Mouse (Mus musculus): ENCODE measurements around the gene Gm20388. TPM values are rescaled to one million over a fixed set of nuclear protein-coding genes. Genes with fewer than 3 reads are reported as not detected.
"Not testable (repeated sequence)": the region's sequence is repeated elsewhere in the genome, so short reads cannot be mapped to it uniquely, and the experiment has no call there.

The Gm20388 gene
- total and polyA plus RNA-seq, 2 experiments from 2014 or later: 17.3 TPM; not detected in 1

DNA sequence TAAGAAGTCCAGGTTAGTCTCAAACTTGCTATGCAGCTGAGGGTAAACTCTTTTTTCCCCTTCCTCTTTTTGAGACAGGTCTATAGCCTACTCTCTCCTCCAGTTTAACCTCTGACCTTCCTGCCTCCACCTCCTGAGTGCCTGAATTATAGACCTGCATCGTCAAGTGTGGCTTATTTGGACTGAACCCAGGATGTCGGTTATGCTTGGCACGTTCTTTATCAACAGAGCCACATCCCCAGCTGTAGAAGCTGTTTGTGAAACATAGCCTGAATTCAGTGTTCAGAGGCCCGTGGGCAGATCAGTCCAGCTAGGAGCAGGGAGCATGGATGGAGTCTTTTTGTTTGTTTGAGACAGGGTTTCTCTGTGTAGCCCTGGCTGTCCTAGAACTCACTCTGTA lies 3541.5 kb downstream of the Gm20388 start:
- Histone ChIP-seq H3K9me3 (replicated peaks; ENCODE audit: control insufficient read depth, low read length) (no peaks in the 10 kb centered on the region), H3K4me3 (ENCODE audit: low read depth, low read length) (no peak overlapping the region), H3K36me3 (replicated peaks; ENCODE audit: control insufficient read depth, insufficient read depth, low read length) (peaks cover 61% of the 10 kb centered on the region), H3K4me2 (ENCODE audit: low read depth, low read length) (no peak overlapping the region), H3K9ac (replicated peaks; ENCODE audit: low read depth, low read length) (no peak overlapping the region), H3K4me1 (ENCODE audit: control insufficient read depth, insufficient read depth) (peaks cover 4% of the 10 kb centered on the region), H3K27me3 (ENCODE audit: control insufficient read depth, insufficient read depth, low read length) (no peaks in the 10 kb centered on the region), H3K27ac (ENCODE audit: low read depth) (no peak overlapping the region)
- DNase-seq (ENCODE audit: low spot score) (no peak), ATAC-seq (ENCODE audit: insufficient read depth, low read depth) (no peak)
- WGBS: 55% methylated on average over 4 of the region's 4 CpGs
- no peak for TF ChIP-seq EP300 (IDR thresholded peaks at IDR 0.05; ENCODE audit: low read depth)
- no peak for TF ChIP-seq CTCF (IDR thresholded peaks at IDR 0.05; ENCODE audit: low read depth)

- H3K9ac ChIP-seq (replicated peaks; ENCODE audit: low read depth, low read length): no peak overlapping the region
- no peaks in the 10 kb centered on the region for H3K27me3 ChIP-seq (ENCODE audit: control insufficient read depth, insufficient read depth, low read length)
- no peak overlapping the region for H3K4me3 ChIP-seq (ENCODE audit: low read depth, low read length)
- no peak for ATAC-seq (ENCODE audit: insufficient read depth, low read depth)
- no peaks in the 10 kb centered on the region for H3K9me3 ChIP-seq (replicated peaks; ENCODE audit: control insufficient read depth, low read length)
- no peak overlapping the region for H3K27ac ChIP-seq (ENCODE audit: low read depth)
- TF ChIP-seq CTCF (IDR thresholded peaks at IDR 0.05; ENCODE audit: low read depth) (no peak), EP300 (IDR thresholded peaks at IDR 0.05; ENCODE audit: low read depth) (no peak)
- WGBS: 72% methylated on average over 7 of the region's 7 CpGs
- peaks cover 72% of the 10 kb centered on the region for H3K36me3 ChIP-seq (replicated peaks; ENCODE audit: control insufficient read depth, insufficient read depth, low read length)
- no peak overlapping the region for H3K4me2 ChIP-seq (ENCODE audit: low read depth, low read length)
- H3K4me1 ChIP-seq (ENCODE audit: control insufficient read depth, insufficient read depth): no peaks in the 10 kb centered on the region
- DNase-seq (ENCODE audit: low spot score): no peak
Observed at GRCm38 (mm10) chr8:123453291-123453690, 3542.7 kb downstream of the Gm20388 start.

- DNase-seq (ENCODE audit: low spot score): no peak
- peaks cover 78% of the 10 kb centered on the region for H3K36me3 ChIP-seq (replicated peaks; ENCODE audit: control insufficient read depth, insufficient read depth, low read length)
- H3K9me3 ChIP-seq (replicated peaks; ENCODE audit: control insufficient read depth, low read length): no peaks in the 10 kb centered on the region
- ATAC-seq (ENCODE audit: insufficient read depth, low read depth): no peak
- no peaks in the 10 kb centered on the region for H3K4me1 ChIP-seq (ENCODE audit: control insufficient read depth, insufficient read depth)
- H3K4me3 ChIP-seq (ENCODE audit: low read depth, low read length): no peak overlapping the region
- whole genome bisulfite sequencing: 85% methylated on average over 5 of the region's 5 CpGs
- no peak overlapping the region for H3K9ac ChIP-seq (replicated peaks; ENCODE audit: low read depth, low read length)
- no peak overlapping the region for H3K4me2 ChIP-seq (ENCODE audit: low read depth, low read length)
- no peak overlapping the region for H3K27ac ChIP-seq (ENCODE audit: low read depth)
- TF ChIP-seq CTCF (IDR thresholded peaks at IDR 0.05; ENCODE audit: low read depth) (no peak), EP300 (IDR thresholded peaks at IDR 0.05; ENCODE audit: low read depth) (no peak)
- H3K27me3 ChIP-seq (ENCODE audit: control insufficient read depth, insufficient read depth, low read length): no peaks in the 10 kb centered on the region
Observed at GRCm38 (mm10) chr8:123453951-123454350, 3543.3 kb downstream of the Gm20388 start.

GRCm38 (mm10) chr8:123454559-123454958 lies 3543.9 kb downstream of the Gm20388 start:
- no peaks in the 10 kb centered on the region for H3K9me3 ChIP-seq (replicated peaks; ENCODE audit: control insufficient read depth, low read length)
- no peak overlapping the region for H3K4me3 ChIP-seq (ENCODE audit: low read depth, low read length)
- DNase-seq (ENCODE audit: low spot score) (no peak), ATAC-seq (ENCODE audit: insufficient read depth, low read depth) (no peak)
- H3K27ac ChIP-seq (ENCODE audit: low read depth): no peak overlapping the region
- WGBS: 93% methylated on average over 6 of the region's 6 CpGs
- TF ChIP-seq CTCF (IDR thresholded peaks at IDR 0.05; ENCODE audit: low read depth): no peak
- no peaks in the 10 kb centered on the region for H3K4me1 ChIP-seq (ENCODE audit: control insufficient read depth, insufficient read depth)
- H3K36me3 ChIP-seq (replicated peaks; ENCODE audit: control insufficient read depth, insufficient read depth, low read length): peaks cover 77% of the 10 kb centered on the region
- H3K9ac ChIP-seq (replicated peaks; ENCODE audit: low read depth, low read length): no peak overlapping the region
- no peak overlapping the region for H3K4me2 ChIP-seq (ENCODE audit: low read depth, low read length)
- H3K27me3 ChIP-seq (ENCODE audit: control insufficient read depth, insufficient read depth, low read length): no peaks in the 10 kb centered on the region

DNA sequence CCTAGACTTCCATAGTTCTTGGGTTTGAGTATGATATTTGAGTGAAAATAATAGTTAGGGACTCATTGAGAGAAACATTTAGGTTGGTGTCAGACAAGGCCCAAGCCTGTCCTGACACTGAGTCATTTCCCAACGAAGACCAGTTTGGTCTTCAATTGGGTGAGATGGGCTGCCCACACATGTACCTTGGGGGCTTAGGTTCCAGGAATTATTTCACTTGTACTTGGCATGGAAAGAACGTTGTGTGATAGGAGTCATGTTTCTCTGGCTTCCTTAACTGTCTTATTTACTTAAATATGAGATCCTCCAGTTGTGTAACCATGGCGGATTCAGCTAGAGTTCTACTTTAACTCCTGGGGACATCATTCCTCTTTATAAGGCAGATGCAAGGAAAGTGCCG lies 3553.0 kb downstream of the Gm20388 start:
- Histone ChIP-seq H3K27me3 (ENCODE audit: control insufficient read depth, insufficient read depth, low read length) (no peaks in the 10 kb centered on the region), H3K4me1 (ENCODE audit: control insufficient read depth, insufficient read depth) (no peaks in the 10 kb centered on the region), H3K4me3 (ENCODE audit: low read depth, low read length) (no peak overlapping the region), H3K9me3 (replicated peaks; ENCODE audit: control insufficient read depth, low read length) (peaks cover 3% of the 10 kb centered on the region; the same call in 1 of the 2 replicates), H3K4me2 (ENCODE audit: low read depth, low read length) (no peak overlapping the region), H3K9ac (replicated peaks; ENCODE audit: low read depth, low read length) (no peak overlapping the region), H3K27ac (ENCODE audit: low read depth) (no peak overlapping the region), H3K36me3 (replicated peaks; ENCODE audit: control insufficient read depth, insufficient read depth, low read length) (peaks cover 34% of the 10 kb centered on the region)
- TF ChIP-seq EP300 (IDR thresholded peaks at IDR 0.05; ENCODE audit: low read depth): no peak
- no peak for TF ChIP-seq CTCF (IDR thresholded peaks at IDR 0.05; ENCODE audit: low read depth)
- ATAC-seq (ENCODE audit: insufficient read depth, low read depth) (no peak), DNase-seq (ENCODE audit: low spot score) (no peak)
- WGBS: 92% methylated on average over 4 of the region's 4 CpGs

DNA sequence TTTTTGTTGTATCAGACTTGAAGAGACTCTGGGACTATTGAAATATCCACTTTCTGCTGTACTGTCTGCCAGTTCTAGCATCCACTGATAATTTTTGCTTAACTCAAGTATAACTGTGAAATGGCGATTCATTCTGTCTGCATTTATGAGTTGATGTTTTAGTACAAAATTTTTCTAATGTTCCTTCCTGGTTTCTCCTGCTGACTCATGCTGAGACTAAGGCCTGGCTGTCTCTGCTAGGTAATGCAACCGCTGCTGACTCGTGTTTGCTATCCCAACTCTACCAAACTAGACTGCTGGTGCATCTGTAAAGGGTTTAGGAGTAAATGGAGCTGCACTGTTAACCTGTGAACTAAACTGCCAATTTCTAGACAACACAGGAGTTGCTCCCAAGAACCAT lies 3556.8 kb downstream of the Gm20388 start:
- peaks cover 3% of the 10 kb centered on the region; the same call in 1 of the 2 replicates for H3K9me3 ChIP-seq (replicated peaks; ENCODE audit: control insufficient read depth, low read length)
- DNase-seq (ENCODE audit: low spot score) (no peak), ATAC-seq (ENCODE audit: insufficient read depth, low read depth) (no peak)
- no peaks in the 10 kb centered on the region for H3K27me3 ChIP-seq (ENCODE audit: control insufficient read depth, insufficient read depth, low read length)
- H3K4me3 ChIP-seq (ENCODE audit: low read depth, low read length): no peak overlapping the region
- WGBS: 71% methylated on average over 3 of the region's 3 CpGs
- H3K9ac ChIP-seq (replicated peaks; ENCODE audit: low read depth, low read length): no peak overlapping the region
- TF ChIP-seq EP300 (IDR thresholded peaks at IDR 0.05; ENCODE audit: low read depth): no peak
- no peak for TF ChIP-seq CTCF (IDR thresholded peaks at IDR 0.05; ENCODE audit: low read depth)
- no peak overlapping the region for H3K27ac ChIP-seq (ENCODE audit: low read depth)
- H3K4me1 ChIP-seq (ENCODE audit: control insufficient read depth, insufficient read depth): no peaks in the 10 kb centered on the region
- H3K4me2 ChIP-seq (ENCODE audit: low read depth, low read length): no peak overlapping the region
- H3K36me3 ChIP-seq (replicated peaks; ENCODE audit: control insufficient read depth, insufficient read depth, low read length): peaks cover 4% of the 10 kb centered on the region; the same call in 1 of the 2 replicates

DNA sequence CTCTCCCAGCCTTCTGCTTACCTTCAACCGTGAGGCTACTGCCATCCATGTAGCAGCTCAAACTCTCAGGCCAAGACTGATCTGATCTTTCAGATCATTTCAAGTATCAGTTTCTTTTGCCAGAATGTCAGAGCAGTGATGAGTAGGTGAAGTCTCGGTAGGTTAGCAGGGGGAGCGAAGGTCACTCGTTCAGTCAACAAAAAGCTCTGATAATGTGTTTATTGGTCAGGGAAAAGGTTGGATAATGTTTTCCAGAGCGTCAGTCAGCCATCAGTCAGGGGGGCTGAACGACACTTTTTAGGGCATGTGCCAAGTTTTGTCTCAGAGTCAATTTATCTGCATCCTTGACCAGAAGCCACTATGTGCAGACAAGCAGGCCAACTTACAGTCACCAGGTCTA lies 3562.3 kb downstream of the Gm20388 start:
- H3K36me3 ChIP-seq (replicated peaks; ENCODE audit: control insufficient read depth, insufficient read depth, low read length); ATAC-seq (ENCODE audit: insufficient read depth, low read depth); H3K4me3 ChIP-seq (ENCODE audit: low read depth, low read length); H3K9ac ChIP-seq (replicated peaks; ENCODE audit: low read depth, low read length); H3K9me3 ChIP-seq (replicated peaks; ENCODE audit: control insufficient read depth, low read length); H3K4me2 ChIP-seq (ENCODE audit: low read depth, low read length); H3K27me3 ChIP-seq (ENCODE audit: control insufficient read depth, insufficient read depth, low read length); H3K4me1 ChIP-seq (ENCODE audit: control insufficient read depth, insufficient read depth); DNase-seq (ENCODE audit: low spot score); H3K27ac ChIP-seq (ENCODE audit: low read depth): not testable (repeated sequence)
- WGBS: 57% methylated on average over 6 of the region's 6 CpGs

- H3K4me2 ChIP-seq (ENCODE audit: low read depth, low read length); DNase-seq (ENCODE audit: low spot score); H3K27ac ChIP-seq (ENCODE audit: low read depth); ATAC-seq (ENCODE audit: insufficient read depth, low read depth); H3K9me3 ChIP-seq (replicated peaks; ENCODE audit: control insufficient read depth, low read length); H3K36me3 ChIP-seq (replicated peaks; ENCODE audit: control insufficient read depth, insufficient read depth, low read length); H3K9ac ChIP-seq (replicated peaks; ENCODE audit: low read depth, low read length); H3K4me3 ChIP-seq (ENCODE audit: low read depth, low read length); H3K27me3 ChIP-seq (ENCODE audit: control insufficient read depth, insufficient read depth, low read length): not testable (repeated sequence)
- WGBS: 43% methylated on average over 5 of the region's 5 CpGs
- peaks cover 12% of the 10 kb centered on the region for H3K4me1 ChIP-seq (ENCODE audit: control insufficient read depth, insufficient read depth)
Observed at GRCm38 (mm10) chr8:123474549-123474948, 3563.9 kb downstream of the Gm20388 start.
